Mouse (Mus musculus): Measurements from ENCODE around the gene Mprip. TPM values are rescaled to one million over a fixed set of nuclear protein-coding genes. Genes with fewer than 3 reads are reported as not detected.

Mprip gene
- polyA plus RNA-seq, 1 experiment, result 246 TPM

DNA sequence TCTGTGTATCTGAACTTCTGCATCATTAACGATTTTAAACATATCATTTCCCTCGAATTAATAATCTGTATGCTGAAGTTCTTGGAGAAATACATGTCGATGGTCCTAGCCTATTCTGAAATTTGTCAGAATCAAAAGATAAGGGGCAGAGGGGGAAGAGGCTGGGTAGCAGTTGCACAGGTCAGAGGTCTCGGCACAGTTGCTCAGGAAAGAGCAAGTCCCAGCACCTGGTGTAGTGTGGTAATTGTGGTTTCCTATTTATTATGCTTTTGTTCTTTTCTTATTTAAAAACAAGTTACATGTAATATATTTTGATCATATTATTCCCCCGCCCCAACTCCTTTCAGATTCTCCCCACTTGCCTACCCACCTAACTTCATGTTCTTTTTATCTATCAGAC, 32.9 kb upstream of the Mprip start:
- TF ChIP-seq CTCF (IDR thresholded peaks at IDR 0.05; ENCODE audit: control insufficient read depth, insufficient read depth, insufficient replicate concordance, low read depth, low read length) (no peak), POLR2A (IDR thresholded peaks at IDR 0.05; ENCODE audit: control insufficient read depth, low read depth, low read length) (no peak)
- H3K27me3 ChIP-seq (ENCODE audit: control insufficient read depth, insufficient read depth, low read length), result no peaks in the 10 kb centered on the region
- H3K4me3 ChIP-seq (ENCODE audit: control insufficient read depth, low read depth, low read length), result no peak overlapping the region
- H3K27ac ChIP-seq (ENCODE audit: control insufficient read depth, insufficient read depth, low read depth, low read length), result no peak overlapping the region
- H3K4me1 ChIP-seq (ENCODE audit: control insufficient read depth, insufficient read depth, low read length), result no peaks in the 10 kb centered on the region
- no peaks in the 10 kb centered on the region for H3K36me3 ChIP-seq (ENCODE audit: control insufficient read depth, insufficient read depth, low read length)

DNA sequence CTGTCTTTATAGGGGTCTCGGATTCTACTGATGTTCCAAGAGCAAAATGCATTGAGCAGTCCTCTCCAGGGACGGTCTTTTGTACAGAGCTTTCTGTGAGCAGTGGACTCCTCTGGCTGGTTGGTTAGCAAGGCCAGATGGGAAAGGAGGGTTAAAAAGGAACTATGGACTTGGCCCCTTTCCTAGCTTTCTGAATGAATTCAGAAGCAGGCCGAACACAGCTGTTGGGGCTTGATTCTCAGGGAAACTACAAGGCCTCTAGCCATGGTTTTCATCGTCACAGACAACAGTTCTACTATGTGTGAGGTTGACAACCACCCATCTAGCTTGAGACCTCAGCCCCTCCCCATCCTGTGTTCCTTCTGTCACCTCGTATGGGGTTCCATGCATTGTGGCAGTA, 31.2 kb upstream of the Mprip start:
- Histone ChIP-seq H3K4me3 (ENCODE audit: control insufficient read depth, low read depth, low read length) (no peak overlapping the region), H3K36me3 (ENCODE audit: control insufficient read depth, insufficient read depth, low read length) (no peaks in the 10 kb centered on the region), H3K27me3 (ENCODE audit: control insufficient read depth, insufficient read depth, low read length) (no peaks in the 10 kb centered on the region), H3K27ac (ENCODE audit: control insufficient read depth, insufficient read depth, low read depth, low read length) (no peak overlapping the region), H3K4me1 (ENCODE audit: control insufficient read depth, insufficient read depth, low read length) (no peaks in the 10 kb centered on the region)
- TF ChIP-seq POLR2A (IDR thresholded peaks at IDR 0.05; ENCODE audit: control insufficient read depth, low read depth, low read length) (no peak), CTCF (IDR thresholded peaks at IDR 0.05; ENCODE audit: control insufficient read depth, insufficient read depth, insufficient replicate concordance, low read depth, low read length) (no peak)

DNA sequence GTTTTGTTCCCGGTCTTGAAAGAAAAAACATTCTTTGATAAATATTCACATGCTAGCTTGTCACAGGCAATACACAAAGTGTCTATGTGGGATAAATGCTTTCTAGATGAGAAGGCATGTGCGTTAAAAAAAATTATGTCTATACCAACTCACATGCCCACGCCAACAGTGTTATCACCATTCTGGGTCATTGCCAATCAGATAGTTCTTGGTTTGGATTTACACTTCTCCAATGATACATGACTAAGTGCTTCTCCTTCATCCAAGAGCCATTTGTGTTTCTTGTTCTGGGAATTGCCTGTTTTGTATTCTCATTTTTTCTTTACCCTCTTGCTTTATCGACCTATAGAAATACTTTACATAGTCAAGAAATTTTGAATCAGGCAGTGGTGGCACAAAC, 29.1 kb upstream of the Mprip start:
- TF ChIP-seq CTCF (IDR thresholded peaks at IDR 0.05; ENCODE audit: control insufficient read depth, insufficient read depth, insufficient replicate concordance, low read depth, low read length), result no peak
- TF ChIP-seq POLR2A (IDR thresholded peaks at IDR 0.05; ENCODE audit: control insufficient read depth, low read depth, low read length), result no peak
- Histone ChIP-seq H3K27ac (ENCODE audit: control insufficient read depth, insufficient read depth, low read depth, low read length) (no peak overlapping the region), H3K27me3 (ENCODE audit: control insufficient read depth, insufficient read depth, low read length) (no peaks in the 10 kb centered on the region), H3K4me1 (ENCODE audit: control insufficient read depth, insufficient read depth, low read length) (no peaks in the 10 kb centered on the region), H3K4me3 (ENCODE audit: control insufficient read depth, low read depth, low read length) (no peak overlapping the region), H3K36me3 (ENCODE audit: control insufficient read depth, insufficient read depth, low read length) (no peaks in the 10 kb centered on the region)

DNA sequence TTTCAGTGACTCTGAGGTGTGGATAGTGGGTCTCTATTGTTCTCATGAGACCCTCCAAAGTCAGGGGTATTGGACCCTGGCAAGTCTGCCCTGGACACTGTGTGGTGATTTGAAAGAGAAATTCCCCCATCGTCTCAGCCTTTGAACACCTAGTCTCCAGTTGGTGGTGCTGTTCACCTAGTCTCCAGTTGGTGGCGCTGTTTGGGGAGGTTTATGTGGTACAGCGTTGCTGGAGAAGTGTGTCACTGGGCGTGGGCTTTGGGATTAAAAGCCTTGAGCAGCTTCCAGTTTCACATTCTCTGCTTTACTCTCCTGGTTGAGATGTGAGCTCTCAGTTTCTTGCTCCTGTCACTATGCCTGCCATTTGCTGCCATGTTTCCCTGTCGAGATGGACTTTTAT, 28.1 kb upstream of the Mprip start:
- no peak overlapping the region for H3K4me3 ChIP-seq (ENCODE audit: control insufficient read depth, low read depth, low read length)
- H3K27ac ChIP-seq (ENCODE audit: control insufficient read depth, insufficient read depth, low read depth, low read length), result no peak overlapping the region
- no peaks in the 10 kb centered on the region for H3K4me1 ChIP-seq (ENCODE audit: control insufficient read depth, insufficient read depth, low read length)
- no peaks in the 10 kb centered on the region for H3K27me3 ChIP-seq (ENCODE audit: control insufficient read depth, insufficient read depth, low read length)
- H3K36me3 ChIP-seq (ENCODE audit: control insufficient read depth, insufficient read depth, low read length), result no peaks in the 10 kb centered on the region
- TF ChIP-seq CTCF (IDR thresholded peaks at IDR 0.05; ENCODE audit: control insufficient read depth, insufficient read depth, insufficient replicate concordance, low read depth, low read length) (peak; percentile 93), POLR2A (IDR thresholded peaks at IDR 0.05; ENCODE audit: control insufficient read depth, low read depth, low read length) (no peak)

DNA sequence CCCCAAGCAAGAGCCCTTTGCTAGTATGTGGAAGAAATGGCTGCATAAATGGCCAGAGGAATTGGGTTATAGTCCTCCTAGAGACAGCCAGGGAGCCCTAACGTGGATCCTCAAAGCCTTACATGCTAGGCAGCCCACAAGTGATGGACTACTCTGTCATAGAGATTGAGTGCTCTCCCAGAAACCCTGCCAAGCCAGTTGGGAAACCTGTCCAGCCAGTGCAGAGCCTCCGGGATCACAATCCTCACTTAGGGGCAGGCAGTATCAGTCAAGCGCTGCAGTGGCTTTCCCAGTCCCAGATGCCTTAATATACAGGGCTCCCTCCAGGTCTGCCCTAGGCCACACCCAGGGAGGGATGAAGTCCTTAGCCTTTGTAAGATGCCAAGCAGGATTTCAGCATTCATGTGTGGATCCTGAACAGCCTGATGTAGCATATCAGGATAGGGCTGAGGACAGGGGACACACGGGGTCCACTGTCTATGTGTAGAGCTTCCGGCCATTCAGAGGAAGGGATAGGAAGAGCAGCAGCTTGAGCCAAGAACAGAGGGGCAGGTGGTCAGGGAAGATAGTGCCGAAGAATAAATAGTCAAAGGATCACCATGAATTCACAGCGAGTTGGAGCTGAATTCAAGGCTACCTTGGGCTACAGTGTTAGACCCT, 27.0 kb upstream of the Mprip start:
- H3K27ac ChIP-seq (ENCODE audit: control insufficient read depth, insufficient read depth, low read depth, low read length), result no peak overlapping the region
- no peaks in the 10 kb centered on the region for H3K27me3 ChIP-seq (ENCODE audit: control insufficient read depth, insufficient read depth, low read length)
- TF ChIP-seq POLR2A (IDR thresholded peaks at IDR 0.05; ENCODE audit: control insufficient read depth, low read depth, low read length) (no peak), CTCF (IDR thresholded peaks at IDR 0.05; ENCODE audit: control insufficient read depth, insufficient read depth, insufficient replicate concordance, low read depth, low read length) (no peak)
- H3K4me3 ChIP-seq (ENCODE audit: control insufficient read depth, low read depth, low read length), result no peak overlapping the region
- H3K4me1 ChIP-seq (ENCODE audit: control insufficient read depth, insufficient read depth, low read length), result no peaks in the 10 kb centered on the region
- no peaks in the 10 kb centered on the region for H3K36me3 ChIP-seq (ENCODE audit: control insufficient read depth, insufficient read depth, low read length)

DNA sequence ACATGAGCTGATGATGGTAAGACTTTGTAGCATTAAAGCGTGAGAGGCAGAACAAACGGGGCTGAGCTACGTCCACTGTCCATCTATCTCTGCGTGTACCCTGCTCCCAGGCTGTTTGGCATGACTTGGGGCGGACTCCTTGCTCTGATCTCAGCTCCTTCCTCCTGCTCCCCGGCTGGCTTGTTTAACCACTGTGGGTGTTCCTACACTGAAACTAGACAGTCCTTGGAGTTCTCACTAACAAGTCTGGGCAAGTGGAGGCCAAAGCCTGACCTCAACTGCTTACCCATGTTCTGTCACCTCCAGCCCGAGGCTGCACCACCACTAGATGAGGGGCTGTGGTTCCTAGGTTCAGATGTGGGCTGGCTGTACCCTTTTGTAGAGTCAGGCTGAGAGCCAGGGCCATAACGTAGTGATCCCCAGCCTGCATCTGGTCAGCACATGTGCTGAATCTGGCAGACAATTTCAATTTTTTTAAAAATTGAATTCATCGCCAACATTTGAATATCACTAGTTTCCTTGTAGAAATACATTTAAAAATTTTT, 25.8 kb upstream of the Mprip start:
- no peaks in the 10 kb centered on the region for H3K4me1 ChIP-seq (ENCODE audit: control insufficient read depth, insufficient read depth, low read length)
- H3K27ac ChIP-seq (ENCODE audit: control insufficient read depth, insufficient read depth, low read depth, low read length), result no peak overlapping the region
- no peak overlapping the region for H3K4me3 ChIP-seq (ENCODE audit: control insufficient read depth, low read depth, low read length)
- no peaks in the 10 kb centered on the region for H3K36me3 ChIP-seq (ENCODE audit: control insufficient read depth, insufficient read depth, low read length)
- H3K27me3 ChIP-seq (ENCODE audit: control insufficient read depth, insufficient read depth, low read length), result no peaks in the 10 kb centered on the region
- TF ChIP-seq POLR2A (IDR thresholded peaks at IDR 0.05; ENCODE audit: control insufficient read depth, low read depth, low read length), result no peak
- TF ChIP-seq CTCF (IDR thresholded peaks at IDR 0.05; ENCODE audit: control insufficient read depth, insufficient read depth, insufficient replicate concordance, low read depth, low read length), result no peak

DNA sequence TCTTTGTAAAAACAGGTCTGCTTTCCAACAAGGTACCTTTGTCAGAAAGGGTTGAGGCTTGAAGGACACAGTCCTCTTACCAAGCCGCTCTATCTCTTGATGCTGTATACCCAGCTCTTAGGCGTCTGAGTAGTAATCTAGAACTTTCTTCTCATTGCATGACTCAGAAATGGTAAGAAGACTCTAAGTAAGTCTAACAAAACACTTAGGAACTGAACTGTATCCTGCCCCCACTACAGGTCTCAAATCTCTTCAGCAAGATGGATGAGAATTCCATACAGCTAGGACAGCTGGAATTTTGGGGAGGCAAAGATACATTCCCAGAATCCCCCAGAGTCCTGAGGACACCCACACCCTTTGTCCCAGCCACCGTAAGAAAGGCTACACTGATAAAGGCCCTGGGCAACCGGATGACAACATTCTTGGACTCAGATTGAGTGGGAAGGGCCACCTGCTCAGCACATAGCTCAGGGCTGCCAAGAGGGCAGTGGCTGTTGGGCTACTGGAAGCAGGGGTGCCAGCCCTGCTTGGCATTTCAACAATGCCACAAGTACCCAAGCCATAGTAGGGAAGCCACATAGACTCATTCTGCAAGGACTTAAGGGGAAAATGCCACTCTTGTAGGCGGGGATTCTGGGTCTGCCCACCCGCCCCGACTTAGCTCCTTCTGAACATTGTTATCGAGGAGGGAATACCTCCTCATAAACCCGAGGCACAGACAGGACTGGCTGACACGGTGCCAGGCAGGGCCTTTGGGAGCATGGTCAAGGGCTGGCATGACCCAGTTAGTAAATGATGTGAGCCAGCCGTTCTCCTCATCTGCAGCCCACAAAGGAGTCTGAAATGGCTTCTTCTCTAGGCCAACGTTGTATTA, 25.0 kb upstream of the Mprip start:
- Histone ChIP-seq H3K4me3 (ENCODE audit: control insufficient read depth, low read depth, low read length) (no peak overlapping the region), H3K36me3 (ENCODE audit: control insufficient read depth, insufficient read depth, low read length) (no peaks in the 10 kb centered on the region), H3K4me1 (ENCODE audit: control insufficient read depth, insufficient read depth, low read length) (no peaks in the 10 kb centered on the region), H3K27ac (ENCODE audit: control insufficient read depth, insufficient read depth, low read depth, low read length) (no peak overlapping the region), H3K27me3 (ENCODE audit: control insufficient read depth, insufficient read depth, low read length) (no peaks in the 10 kb centered on the region)
- TF ChIP-seq POLR2A (IDR thresholded peaks at IDR 0.05; ENCODE audit: control insufficient read depth, low read depth, low read length) (no peak), CTCF (IDR thresholded peaks at IDR 0.05; ENCODE audit: control insufficient read depth, insufficient read depth, insufficient replicate concordance, low read depth, low read length) (no peak)
